Mouse (Mus musculus) liver, embryonic 14.5 days (tissue): Measurements from ENCODE around the gene Pald1.

Source experiments
- CTCF ChIP-seq: IDR thresholded peaks from 2 replicates; pipeline ENCODE4 v1.5.1; 2016; ENCODE audit warnings: antibody characterized with exemption, low read depth, control low read depth
- EP300 ChIP-seq: IDR thresholded peaks from 2 replicates; pipeline ENCODE4 v1.6.1; 2016; ENCODE audit warnings: antibody characterized with exemption, low read depth

DNA sequence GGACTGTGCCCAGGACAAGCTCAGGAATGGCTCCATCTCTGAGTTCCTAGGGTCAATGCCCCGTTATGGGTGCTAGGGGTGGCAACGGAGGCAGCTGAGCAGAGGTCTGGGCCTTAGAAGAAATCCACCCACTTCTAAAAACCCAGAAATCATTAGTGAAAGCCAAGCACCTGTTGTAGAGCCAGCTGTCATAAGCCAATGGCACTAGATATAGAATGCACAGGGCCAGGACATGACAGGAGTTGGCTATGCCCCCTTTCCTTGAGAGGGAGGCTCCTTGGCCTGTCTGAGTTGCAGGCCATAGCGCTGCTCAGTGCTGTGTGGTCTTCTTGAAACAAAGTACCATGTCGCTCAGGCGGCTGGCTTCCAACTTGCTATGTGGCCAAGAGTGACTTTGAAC, 17.1 kb upstream of the Pald1 start:
- TF ChIP-seq CTCF (no peak), EP300 (no peak)
